Mouse (Mus musculus): ENCODE measurements around the gene Ccdc51. TPM values are rescaled to one million over a fixed set of nuclear protein-coding genes. Genes with fewer than 3 reads are reported as not detected.
"Not testable (repeated sequence)": the region's sequence is repeated elsewhere in the genome, so short reads cannot be mapped to it uniquely, and the experiment has no call there.

The Ccdc51 gene
- polyA plus RNA-seq, 1 experiment, result 1.6 TPM

- TF ChIP-seq CTCF (IDR thresholded peaks at IDR 0.05; ENCODE audit: control insufficient read depth, insufficient read depth, insufficient replicate concordance, low read depth, low read length) (no peak), POLR2A (IDR thresholded peaks at IDR 0.05; ENCODE audit: control insufficient read depth, low read depth, low read length) (no peak)
- no peaks in the 10 kb centered on the region for H3K4me1 ChIP-seq (ENCODE audit: control insufficient read depth, insufficient read depth, low read length)
- H3K27me3 ChIP-seq (ENCODE audit: control insufficient read depth, insufficient read depth, low read length), result no peaks in the 10 kb centered on the region
- H3K4me3 ChIP-seq (ENCODE audit: control insufficient read depth, low read depth, low read length), result no peak overlapping the region
- no peak overlapping the region for H3K27ac ChIP-seq (ENCODE audit: control insufficient read depth, insufficient read depth, low read depth, low read length)
- H3K36me3 ChIP-seq (ENCODE audit: control insufficient read depth, insufficient read depth, low read length), result no peaks in the 10 kb centered on the region
Measured at GRCm38 (mm10) chr9:109124164-109124563, 41.9 kb downstream of the Ccdc51 start.

- H3K27me3 ChIP-seq (ENCODE audit: control insufficient read depth, insufficient read depth, low read length), result no peaks in the 10 kb centered on the region
- H3K36me3 ChIP-seq (ENCODE audit: control insufficient read depth, insufficient read depth, low read length), result no peaks in the 10 kb centered on the region
- no peaks in the 10 kb centered on the region for H3K4me1 ChIP-seq (ENCODE audit: control insufficient read depth, insufficient read depth, low read length)
- TF ChIP-seq POLR2A (IDR thresholded peaks at IDR 0.05; ENCODE audit: control insufficient read depth, low read depth, low read length) (no peak), CTCF (IDR thresholded peaks at IDR 0.05; ENCODE audit: control insufficient read depth, insufficient read depth, insufficient replicate concordance, low read depth, low read length) (no peak)
- H3K27ac ChIP-seq (ENCODE audit: control insufficient read depth, insufficient read depth, low read depth, low read length), result no peak overlapping the region
- no peak overlapping the region for H3K4me3 ChIP-seq (ENCODE audit: control insufficient read depth, low read depth, low read length)
Measured at GRCm38 (mm10) chr9:109125043-109125442, 42.8 kb downstream of the Ccdc51 start.

GRCm38 (mm10) chr9:109125481-109125880 is 43.2 kb downstream of the Ccdc51 start:
- H3K27ac ChIP-seq (ENCODE audit: control insufficient read depth, insufficient read depth, low read depth, low read length), result no peak overlapping the region
- H3K4me3 ChIP-seq (ENCODE audit: control insufficient read depth, low read depth, low read length), result no peak overlapping the region
- no peaks in the 10 kb centered on the region for H3K27me3 ChIP-seq (ENCODE audit: control insufficient read depth, insufficient read depth, low read length)
- no peak for TF ChIP-seq CTCF (IDR thresholded peaks at IDR 0.05; ENCODE audit: control insufficient read depth, insufficient read depth, insufficient replicate concordance, low read depth, low read length)
- TF ChIP-seq POLR2A (IDR thresholded peaks at IDR 0.05; ENCODE audit: control insufficient read depth, low read depth, low read length), result no peak
- no peaks in the 10 kb centered on the region for H3K36me3 ChIP-seq (ENCODE audit: control insufficient read depth, insufficient read depth, low read length)
- H3K4me1 ChIP-seq (ENCODE audit: control insufficient read depth, insufficient read depth, low read length), result no peaks in the 10 kb centered on the region

- H3K27ac ChIP-seq (ENCODE audit: control insufficient read depth, insufficient read depth, low read depth, low read length), result no peak overlapping the region
Measured at GRCm38 (mm10) chr9:109127076-109127475, 44.8 kb downstream of the Ccdc51 start.

GRCm38 (mm10) chr9:109128211-109128610 is 45.9 kb downstream of the Ccdc51 start:
- Histone ChIP-seq H3K4me3 (ENCODE audit: control insufficient read depth, low read depth, low read length) (no peak overlapping the region), H3K27ac (ENCODE audit: control insufficient read depth, insufficient read depth, low read depth, low read length) (no peak overlapping the region), H3K4me1 (ENCODE audit: control insufficient read depth, insufficient read depth, low read length) (no peaks in the 10 kb centered on the region), H3K36me3 (ENCODE audit: control insufficient read depth, insufficient read depth, low read length) (no peaks in the 10 kb centered on the region), H3K27me3 (ENCODE audit: control insufficient read depth, insufficient read depth, low read length) (no peaks in the 10 kb centered on the region)
- no peak for TF ChIP-seq CTCF (IDR thresholded peaks at IDR 0.05; ENCODE audit: control insufficient read depth, insufficient read depth, insufficient replicate concordance, low read depth, low read length)
- TF ChIP-seq POLR2A (IDR thresholded peaks at IDR 0.05; ENCODE audit: control insufficient read depth, low read depth, low read length), result no peak

More at GRCm38 (mm10) chr9:109127076-109127475, 44.8 kb downstream of the Ccdc51 start:
- Histone ChIP-seq H3K4me1 (ENCODE audit: control insufficient read depth, insufficient read depth, low read length) (no peaks in the 10 kb centered on the region), H3K27me3 (ENCODE audit: control insufficient read depth, insufficient read depth, low read length) (no peaks in the 10 kb centered on the region), H3K36me3 (ENCODE audit: control insufficient read depth, insufficient read depth, low read length) (no peaks in the 10 kb centered on the region), H3K4me3 (ENCODE audit: control insufficient read depth, low read depth, low read length) (no peak overlapping the region)
- TF ChIP-seq POLR2A (IDR thresholded peaks at IDR 0.05; ENCODE audit: control insufficient read depth, low read depth, low read length) (no peak), CTCF (IDR thresholded peaks at IDR 0.05; ENCODE audit: control insufficient read depth, insufficient read depth, insufficient replicate concordance, low read depth, low read length) (no peak)

- no peak overlapping the region for H3K4me3 ChIP-seq (ENCODE audit: control insufficient read depth, low read depth, low read length)
- no peaks in the 10 kb centered on the region for H3K27me3 ChIP-seq (ENCODE audit: control insufficient read depth, insufficient read depth, low read length)
- TF ChIP-seq CTCF (IDR thresholded peaks at IDR 0.05; ENCODE audit: control insufficient read depth, insufficient read depth, insufficient replicate concordance, low read depth, low read length) (no peak), POLR2A (IDR thresholded peaks at IDR 0.05; ENCODE audit: control insufficient read depth, low read depth, low read length) (no peak)
- H3K36me3 ChIP-seq (ENCODE audit: control insufficient read depth, insufficient read depth, low read length), result no peaks in the 10 kb centered on the region
- no peak overlapping the region for H3K27ac ChIP-seq (ENCODE audit: control insufficient read depth, insufficient read depth, low read depth, low read length)
- no peaks in the 10 kb centered on the region for H3K4me1 ChIP-seq (ENCODE audit: control insufficient read depth, insufficient read depth, low read length)
Measured at GRCm38 (mm10) chr9:109130076-109130475, 47.8 kb downstream of the Ccdc51 start.

GRCm38 (mm10) chr9:109140414-109140813 is 58.1 kb downstream of the Ccdc51 start:
- not testable (repeated sequence) for H3K27ac ChIP-seq (ENCODE audit: control insufficient read depth, insufficient read depth, low read depth, low read length); H3K4me3 ChIP-seq (ENCODE audit: control insufficient read depth, low read depth, low read length); H3K4me1 ChIP-seq (ENCODE audit: control insufficient read depth, insufficient read depth, low read length); H3K27me3 ChIP-seq (ENCODE audit: control insufficient read depth, insufficient read depth, low read length); H3K36me3 ChIP-seq (ENCODE audit: control insufficient read depth, insufficient read depth, low read length)

Other genes starting within 250 kb of the Ccdc51 start
- gene Slc26a6, start 229.2 kb upstream of the Ccdc51 start, polyA plus RNA-seq (2012; rRNA removed), result 7.2 and 8.4 TPM in 2 replicates
- 400 and 456 TPM in 2 replicates for gene Tmem89, start 167.9 kb upstream of the Ccdc51 start, polyA plus RNA-seq (2012; rRNA removed)
- 432 and 464 TPM in 2 replicates for gene Uqcrc1, start 145.9 kb upstream of the Ccdc51 start, polyA plus RNA-seq (2012; rRNA removed)
- gene Col7a1, start 128.9 kb upstream of the Ccdc51 start, polyA plus RNA-seq (2012; rRNA removed), result 3.4 and 4.9 TPM in 2 replicates
- 0.35 and 0.88 TPM in 2 replicates for gene Ucn2, start 96.5 kb upstream of the Ccdc51 start, polyA plus RNA-seq (2012; rRNA removed)
- gene Pfkfb4, start 90.7 kb upstream of the Ccdc51 start, polyA plus RNA-seq (2012; rRNA removed), result 41.2 and 53.3 TPM in 2 replicates
- 21.0 and 22.7 TPM in 2 replicates for gene Shisa5, start 43.9 kb upstream of the Ccdc51 start, polyA plus RNA-seq (2012; rRNA removed)
- 5.0 and 6.3 TPM in 2 replicates for gene Trex1, start 22.8 kb upstream of the Ccdc51 start, polyA plus RNA-seq (2012; rRNA removed)
- gene Atrip, start 8.4 kb upstream of the Ccdc51 start, polyA plus RNA-seq (2012; rRNA removed), result 12.1 and 13.5 TPM in 2 replicates
- 66.4 and 120 TPM in 2 replicates for gene Tma7, start 94 bp downstream of the Ccdc51 start, polyA plus RNA-seq (2012; rRNA removed)
- 5.8 and 6.0 TPM in 2 replicates for gene Plxnb1, start 12.9 kb downstream of the Ccdc51 start, polyA plus RNA-seq (2012; rRNA removed)
- not detected in 2 replicates for gene Fbxw21, start 79.5 kb downstream of the Ccdc51 start, polyA plus RNA-seq (2012; rRNA removed)
- 0.31 TPM in 1 of 2 replicates, not detected in the other for gene Fbxw13, start 113.5 kb downstream of the Ccdc51 start, polyA plus RNA-seq (2012; rRNA removed)
- gene Fbxw20, start 152.3 kb downstream of the Ccdc51 start, polyA plus RNA-seq (2012; rRNA removed), result 0.32 and 0.44 TPM in 2 replicates
- gene Fbxw14, start 205.2 kb downstream of the Ccdc51 start, polyA plus RNA-seq (2012; rRNA removed), result not detected in 2 replicates